Mouse (Mus musculus) bone marrow macrophage, adult 2 months (primary cell): ENCODE results near the gene Stim1.

Experiments
- CTCF ChIP-seq: IDR thresholded peaks from 2 replicates; pipeline ENCODE4 v1.5.1; 2012; ENCODE audit warnings: low read depth, mild to moderate bottlenecking, low read length, moderate library complexity
- POLR2A ChIP-seq: IDR thresholded peaks from 2 replicates; pipeline ENCODE4 v1.6.1; 2012; ENCODE audit warnings: mild to moderate bottlenecking, low read depth, low read length, borderline replicate concordance

DNA sequence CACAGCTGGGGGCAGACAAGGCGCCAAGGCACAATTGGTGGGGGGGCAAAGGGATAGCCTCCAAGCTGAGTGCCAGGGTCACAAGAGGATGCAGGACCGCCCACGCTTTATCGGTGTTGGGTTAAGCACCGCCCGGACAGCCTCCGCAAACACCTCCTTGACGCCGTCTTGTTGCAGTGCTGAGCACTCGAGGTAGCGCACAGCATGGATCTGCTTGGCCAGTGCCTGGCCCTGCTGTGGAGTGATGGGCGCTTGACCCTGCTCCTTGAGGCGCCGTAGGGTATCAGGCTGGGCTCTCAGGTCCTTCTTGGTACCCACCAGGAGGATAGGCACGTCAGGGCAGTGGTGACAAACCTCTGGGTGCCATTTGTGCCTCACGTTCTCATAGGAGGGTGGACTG is 28.0 kb upstream of the Stim1 start:
- TF ChIP-seq POLR2A (no peak), CTCF (no peak)
